In genomic region chr12:76303474-76303873, GRCm38 (mm10) we compare ENCODE assay signal across 15 mouse cellular contexts. TPM values are rescaled to one million over a fixed set of nuclear protein-coding genes. Genes with fewer than 3 reads are reported as not detected.
DNase-seq lines count a peak whose midpoint lies in the region; ATAC-seq and TF ChIP-seq lines count a peak whose summit lies in the region.
"Had no signal": no experiment of that assay in that cellular context is flagged by ENCODE, and none has a peak within 500 bp of the region (broad histone marks: within the 10 kb centered on the region; RNA-seq: fewer than 3 reads in every experiment).

No protein-coding gene starts in this region.

- 91% methylated on average over 11 of the region's 11 CpGs for WGBS in heart, embryonic 13.5 days
- WGBS in midbrain, embryonic 16.5 days = 92% methylated on average over 11 of the region's 11 CpGs
- WGBS in midbrain, embryonic 14.5 days = 90% methylated on average over 11 of the region's 11 CpGs
- WGBS in hindbrain, postnatal 0 days = 66% methylated on average over 11 of the region's 11 CpGs

- H3K4me1 ChIP-seq in heart, embryonic 13.5 days = peaks cover 33% of the 10 kb centered on the region
- no peaks in the 10 kb centered on the region for H3K4me1 ChIP-seq in midbrain, embryonic 16.5 days (ENCODE audit: control insufficient read depth, insufficient read depth, low read length)
- peaks cover 5% of the 10 kb centered on the region; the same call in 1 of the 2 replicates for H3K4me1 ChIP-seq in midbrain, embryonic 14.5 days (ENCODE audit: control insufficient read depth, insufficient read depth, low read length)
- no peaks in the 10 kb centered on the region for H3K4me1 ChIP-seq in hindbrain, postnatal 0 days (ENCODE audit: insufficient read depth, low read length)

- H3K4me2 ChIP-seq in heart, embryonic 13.5 days = no peak overlapping the region
- no peak overlapping the region for H3K4me2 ChIP-seq in midbrain, embryonic 16.5 days (ENCODE audit: low read length)
- no peak overlapping the region for H3K4me2 ChIP-seq in midbrain, embryonic 14.5 days (ENCODE audit: low read length)
- no peak overlapping the region for H3K4me2 ChIP-seq in hindbrain, postnatal 0 days (ENCODE audit: low read depth, low read length)
- H3K4me2 ChIP-seq: lung, embryonic 14.5 days had no signal

- TF ChIP-seq CTCF in hindbrain, postnatal 0 days (IDR thresholded peaks at IDR 0.05; ENCODE audit: low read depth) = no peak

- peaks cover 67% of the 10 kb centered on the region for H3K36me3 ChIP-seq in heart, embryonic 13.5 days
- H3K36me3 ChIP-seq in midbrain, embryonic 16.5 days (ENCODE audit: control insufficient read depth, insufficient read depth, low read length) = peaks cover 6% of the 10 kb centered on the region; the same call in 1 of the 2 replicates
- H3K36me3 ChIP-seq in midbrain, embryonic 14.5 days (ENCODE audit: control insufficient read depth, insufficient read depth, low read length) = peaks cover 26% of the 10 kb centered on the region
- H3K36me3 ChIP-seq in hindbrain, postnatal 0 days (ENCODE audit: insufficient read depth, low read length) = peaks cover 11% of the 10 kb centered on the region; the same call in 1 of the 2 replicates

- no peak overlapping the region for H3K9ac ChIP-seq in heart, embryonic 13.5 days
- H3K9ac ChIP-seq in midbrain, embryonic 16.5 days (ENCODE audit: low read depth, low read length) = no peak overlapping the region
- no peak overlapping the region for H3K9ac ChIP-seq in midbrain, embryonic 14.5 days (replicated peaks; ENCODE audit: low read length)
- no peak overlapping the region for H3K9ac ChIP-seq in hindbrain, postnatal 0 days (replicated peaks; ENCODE audit: low read length)
- H3K9ac ChIP-seq: lung, embryonic 14.5 days had no signal

- no peaks in the 10 kb centered on the region for H3K27me3 ChIP-seq in heart, embryonic 13.5 days (replicated peaks)
- H3K27me3 ChIP-seq in midbrain, embryonic 16.5 days (ENCODE audit: control insufficient read depth, insufficient read depth, low read depth, low read length) = no peaks in the 10 kb centered on the region
- H3K27me3 ChIP-seq in midbrain, embryonic 14.5 days (ENCODE audit: control insufficient read depth, insufficient read depth, low read length) = no peaks in the 10 kb centered on the region
- H3K27me3 ChIP-seq in hindbrain, postnatal 0 days (ENCODE audit: insufficient read depth, low read length) = no peaks in the 10 kb centered on the region

- no peak for ATAC-seq in heart, embryonic 13.5 days (ENCODE audit: extremely low read depth, insufficient number of reproducible peaks, low FRiP score, low TSS enrichment)
- no peak for ATAC-seq in midbrain, embryonic 16.5 days
- ATAC-seq in midbrain, embryonic 14.5 days (ENCODE audit: low FRiP score, low TSS enrichment) = no peak
- peak; percentile 24; the same call in 1 of the 2 replicates for ATAC-seq in hindbrain, postnatal 0 days

- H3K4me3 ChIP-seq in heart, embryonic 13.5 days = no peak overlapping the region
- no peak overlapping the region for H3K4me3 ChIP-seq in midbrain, embryonic 16.5 days (ENCODE audit: low read depth, low read length)
- H3K4me3 ChIP-seq in midbrain, embryonic 14.5 days (replicated peaks; ENCODE audit: low read depth, low read length) = no peak overlapping the region
- H3K4me3 ChIP-seq in hindbrain, postnatal 0 days (ENCODE audit: low read length) = no peak overlapping the region
- H3K4me3 ChIP-seq: myocyte had no signal

- 0 out of 2 replicates have a peak overlapping the region, but pooled peaks have one; percentile 2 for H3K27ac ChIP-seq in heart, embryonic 13.5 days (replicated peaks)
- 0 out of 2 replicates have a peak overlapping the region, but pooled peaks have one; percentile 4 for H3K27ac ChIP-seq in midbrain, embryonic 16.5 days (ENCODE audit: low read length)
- H3K27ac ChIP-seq in midbrain, embryonic 14.5 days (replicated peaks; ENCODE audit: low read depth, low read length) = no peak overlapping the region
- H3K27ac ChIP-seq in hindbrain, postnatal 0 days = peak overlapping the region; percentile 46

- DNase-seq in heart, adult 9 months (ENCODE audit: low spot score in 2 of 2) = no peak
- no peak for DNase-seq in midbrain, embryonic 14.5 days
- no peak for DNase-seq in hindbrain, postnatal 0 days (ENCODE audit: low spot score)
- no peak for DNase-seq in natural killer cell, adult 2 months (ENCODE audit: low spot score in 2 of 2)
- DNase-seq in urinary bladder, postnatal 14 days (ENCODE audit: low spot score) = no peak
- no peak for DNase-seq in thymus, postnatal 0 days (ENCODE audit: low spot score)
- DNase-seq: adrenal gland, postnatal 14 days; embryo, embryonic 11 days; heart, adult 11 months; heart, postnatal 36 days; thymus, adult 2 months had no signal

- no peaks in the 10 kb centered on the region for H3K9me3 ChIP-seq in heart, embryonic 13.5 days
- H3K9me3 ChIP-seq in midbrain, embryonic 16.5 days (replicated peaks; ENCODE audit: control insufficient read depth, low read length, poor library complexity, severe bottlenecking) = no peaks in the 10 kb centered on the region
- no peaks in the 10 kb centered on the region for H3K9me3 ChIP-seq in midbrain, embryonic 14.5 days (ENCODE audit: control insufficient read depth, low read length)
- H3K9me3 ChIP-seq in hindbrain, postnatal 0 days (ENCODE audit: low read length) = no peaks in the 10 kb centered on the region

RNA-seq across cellular contexts. Expression of gene Akap5, which starts 21.2 kb away (rescaled TPM):
- polyA plus RNA-seq in heart, embryonic 13.5 days (2015; fragmentation: Nextera tagmentation; extraction: Ambion mirVana) = 4.0 and 4.4 TPM in 2 replicates
- polyA plus RNA-seq in midbrain, embryonic 16.5 days (2015; fragmentation: Nextera tagmentation; extraction: Ambion mirVana) = 10.6 and 11.6 TPM in 2 replicates
- polyA plus RNA-seq in midbrain, embryonic 14.5 days (2014; fragmentation: Nextera tagmentation; extraction: Ambion mirVana) = 8.7 and 8.8 TPM in 2 replicates
- 13.1 and 15.0 TPM in 2 replicates for total RNA-seq in hindbrain, postnatal 0 days (2014; rRNA removed)
- 11.8 and 12.5 TPM in 2 replicates for polyA plus RNA-seq in hindbrain, postnatal 0 days (2015; fragmentation: Nextera tagmentation; extraction: Ambion mirVana)
- polyA plus RNA-seq in thymus, postnatal 0 days (2015; fragmentation: Nextera tagmentation; extraction: Ambion mirVana) = 0.21 and 0.38 TPM in 2 replicates

RNA-seq across cellular contexts. Expression of gene Mthfd1, which starts 48.4 kb away (rescaled TPM):
- polyA plus RNA-seq in heart, embryonic 13.5 days (2015; fragmentation: Nextera tagmentation; extraction: Ambion mirVana) = 40.1 and 41.0 TPM in 2 replicates
- 28.2 and 35.2 TPM in 2 replicates for polyA plus RNA-seq in midbrain, embryonic 16.5 days (2015; fragmentation: Nextera tagmentation; extraction: Ambion mirVana)
- 25.3 and 35.1 TPM in 2 replicates for polyA plus RNA-seq in midbrain, embryonic 14.5 days (2014; fragmentation: Nextera tagmentation; extraction: Ambion mirVana)
- 30.9 and 31.3 TPM in 2 replicates for total RNA-seq in hindbrain, postnatal 0 days (2014; rRNA removed)
- 33.1 and 37.1 TPM in 2 replicates for polyA plus RNA-seq in hindbrain, postnatal 0 days (2015; fragmentation: Nextera tagmentation; extraction: Ambion mirVana)
- polyA plus RNA-seq in thymus, postnatal 0 days (2015; fragmentation: Nextera tagmentation; extraction: Ambion mirVana) = 57.6 and 65.8 TPM in 2 replicates

RNA-seq across cellular contexts. Expression of gene Tex21, which starts 56.9 kb away (rescaled TPM):
- 0.22 and 0.35 TPM in 2 replicates for polyA plus RNA-seq in heart, embryonic 13.5 days (2015; fragmentation: Nextera tagmentation; extraction: Ambion mirVana)
- not detected in 2 replicates for polyA plus RNA-seq in midbrain, embryonic 16.5 days (2015; fragmentation: Nextera tagmentation; extraction: Ambion mirVana)
- not detected in 2 replicates for polyA plus RNA-seq in midbrain, embryonic 14.5 days (2014; fragmentation: Nextera tagmentation; extraction: Ambion mirVana)
- total RNA-seq in hindbrain, postnatal 0 days (2014; rRNA removed) = not detected in 2 replicates
- polyA plus RNA-seq in hindbrain, postnatal 0 days (2015; fragmentation: Nextera tagmentation; extraction: Ambion mirVana) = not detected in 2 replicates
- polyA plus RNA-seq in thymus, postnatal 0 days (2015; fragmentation: Nextera tagmentation; extraction: Ambion mirVana) = 0.06 TPM in 1 of 2 replicates, not detected in the other
- total RNA-seq: adrenal gland, postnatal 14 days; heart, postnatal 36 days had no signal
- polyA plus RNA-seq: lung, embryonic 14.5 days; myocyte; thymus, adult 2 months had no signal
